Mouse (Mus musculus): ENCODE results near the gene Trim46. TPM values are rescaled to one million over a fixed set of nuclear protein-coding genes. Genes with fewer than 3 reads are reported as not detected.
A peak's percentile ranks its signal among the peaks of the same experiment; 100 is the strongest.

Gene Trim46
- total and polyA plus RNA-seq, 2 experiments: 0.16 to 0.18 TPM

DNA sequence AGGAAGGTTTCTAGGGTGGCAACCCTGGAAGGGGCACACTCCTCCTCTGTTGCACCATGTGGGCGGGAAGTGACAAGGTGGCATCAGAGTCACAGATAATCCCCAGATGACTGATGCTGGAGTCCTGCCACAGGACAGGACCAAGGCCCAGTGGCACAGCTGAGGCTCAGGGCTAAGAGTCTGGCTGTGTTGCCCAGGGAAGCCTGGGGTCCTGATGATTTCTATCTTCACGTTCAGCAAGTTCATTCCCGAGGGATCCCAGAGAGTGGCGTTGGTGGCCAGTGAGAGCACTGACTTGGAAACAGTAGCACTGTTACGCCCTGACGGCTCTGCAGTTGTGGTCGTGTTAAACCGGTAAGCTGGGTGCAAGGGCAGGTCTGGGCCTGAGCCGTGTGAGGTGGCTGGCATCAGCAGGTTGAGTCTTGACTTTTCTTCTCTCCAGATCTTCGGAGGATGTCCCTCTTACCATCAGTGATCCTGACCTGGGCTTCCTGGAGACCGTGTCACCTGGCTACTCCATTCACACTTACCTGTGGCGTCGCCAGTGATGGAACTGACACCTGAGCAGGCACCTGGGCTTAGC is 37.9 kb downstream of the Trim46 start:
- H3K27me3 ChIP-seq (ENCODE audit: control insufficient read depth, insufficient read depth, low read length): no peaks in the 10 kb centered on the region
- H3K27ac ChIP-seq (replicated peaks; ENCODE audit: insufficient read depth, low read depth, low read length): no peak overlapping the region
- WGBS: 93% methylated on average over 13 of the region's 13 CpGs
- H3K4me3 ChIP-seq (ENCODE audit: insufficient read depth, low read depth, low read length): no peak overlapping the region
- H3K79me2 ChIP-seq (ENCODE audit: control insufficient read depth, insufficient read depth, low read length): peaks cover 3% of the 10 kb centered on the region; the same call in 1 of the 2 replicates
- H3K36me3 ChIP-seq (ENCODE audit: control insufficient read depth, insufficient read depth, low read length): peaks cover 12% of the 10 kb centered on the region; the same call in 1 of the 2 replicates
- DNase-seq (ENCODE audit: extremely low read depth, low read depth, low spot score): no peak
- peaks cover 3% of the 10 kb centered on the region for H3K4me1 ChIP-seq (ENCODE audit: control insufficient read depth, insufficient read depth, low read length)
- no peak overlapping the region for H3K9ac ChIP-seq (ENCODE audit: low read depth, low read length)
- TF ChIP-seq CTCF (IDR thresholded peaks at IDR 0.05; ENCODE audit: low read depth, low read length): no peak
- TF ChIP-seq POLR2A (IDR thresholded peaks at IDR 0.05; ENCODE audit: extremely low read depth, insufficient read depth, low read length): no peak

DNA sequence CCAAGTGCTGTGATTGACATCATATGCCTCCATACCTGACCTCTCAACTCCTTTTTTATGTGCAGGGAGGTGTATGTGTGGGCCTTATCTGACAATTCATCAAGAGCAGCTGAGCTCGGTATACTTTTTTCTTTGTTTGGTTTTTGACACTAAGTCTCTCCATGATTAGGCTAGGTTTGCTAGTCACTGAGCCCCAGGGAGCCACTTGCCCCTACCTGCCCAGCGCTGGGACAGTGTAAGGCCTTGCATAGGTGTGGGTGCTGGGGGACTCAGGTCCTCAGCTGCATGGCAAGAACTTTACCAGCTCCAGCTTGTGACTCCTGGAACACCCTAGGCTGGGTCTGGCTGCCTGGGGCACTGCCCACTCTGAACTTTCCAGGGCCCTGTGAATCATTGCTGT is 39.4 kb downstream of the Trim46 start:
- Histone ChIP-seq H3K4me3 (ENCODE audit: insufficient read depth, low read depth, low read length) (no peak overlapping the region), H3K27ac (replicated peaks; ENCODE audit: insufficient read depth, low read depth, low read length) (no peak overlapping the region), H3K79me2 (ENCODE audit: control insufficient read depth, insufficient read depth, low read length) (peaks cover 5% of the 10 kb centered on the region; the same call in 1 of the 2 replicates), H3K4me1 (ENCODE audit: control insufficient read depth, insufficient read depth, low read length) (peaks cover 4% of the 10 kb centered on the region), H3K27me3 (ENCODE audit: control insufficient read depth, insufficient read depth, low read length) (no peaks in the 10 kb centered on the region), H3K9ac (ENCODE audit: low read depth, low read length) (no peak overlapping the region), H3K36me3 (ENCODE audit: control insufficient read depth, insufficient read depth, low read length) (peaks cover 12% of the 10 kb centered on the region; the same call in 1 of the 2 replicates)
- WGBS: 87% methylated on average over 2 of the region's 2 CpGs
- no peak for DNase-seq (ENCODE audit: extremely low read depth, low read depth, low spot score)
- TF ChIP-seq CTCF (IDR thresholded peaks at IDR 0.05; ENCODE audit: low read depth, low read length): no peak
- TF ChIP-seq POLR2A (IDR thresholded peaks at IDR 0.05; ENCODE audit: extremely low read depth, insufficient read depth, low read length): no peak

DNA sequence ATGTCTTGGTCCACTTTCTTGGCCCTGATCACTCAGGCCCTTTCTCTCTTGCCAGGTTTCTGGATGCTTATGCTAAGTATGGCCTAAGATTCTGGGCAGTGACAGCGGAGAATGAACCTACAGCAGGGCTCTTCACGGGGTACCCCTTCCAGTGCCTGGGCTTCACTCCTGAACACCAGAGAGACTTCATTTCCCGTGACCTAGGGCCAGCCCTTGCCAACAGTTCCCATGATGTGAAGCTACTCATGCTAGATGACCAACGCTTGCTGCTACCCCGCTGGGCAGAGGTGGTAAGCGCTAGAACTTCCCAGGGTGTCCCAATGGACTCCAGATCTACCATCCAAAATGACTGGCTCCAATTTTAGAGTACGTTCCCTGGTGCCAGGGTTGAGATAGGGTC is 40.0 kb downstream of the Trim46 start:
- no peaks in the 10 kb centered on the region for H3K27me3 ChIP-seq (ENCODE audit: control insufficient read depth, insufficient read depth, low read length)
- H3K9ac ChIP-seq (ENCODE audit: low read depth, low read length): no peak overlapping the region
- H3K79me2 ChIP-seq (ENCODE audit: control insufficient read depth, insufficient read depth, low read length): peaks cover 5% of the 10 kb centered on the region; the same call in 1 of the 2 replicates
- no peak overlapping the region for H3K4me3 ChIP-seq (ENCODE audit: insufficient read depth, low read depth, low read length)
- H3K4me1 ChIP-seq (ENCODE audit: control insufficient read depth, insufficient read depth, low read length): peaks cover 4% of the 10 kb centered on the region
- DNase-seq (ENCODE audit: extremely low read depth, low read depth, low spot score): no peak
- TF ChIP-seq POLR2A (IDR thresholded peaks at IDR 0.05; ENCODE audit: extremely low read depth, insufficient read depth, low read length) (no peak), CTCF (IDR thresholded peaks at IDR 0.05; ENCODE audit: low read depth, low read length) (no peak)
- H3K27ac ChIP-seq (replicated peaks; ENCODE audit: insufficient read depth, low read depth, low read length): no peak overlapping the region
- 96% methylated on average over 7 of the region's 7 CpGs for whole genome bisulfite sequencing
- peaks cover 12% of the 10 kb centered on the region; the same call in 1 of the 2 replicates for H3K36me3 ChIP-seq (ENCODE audit: control insufficient read depth, insufficient read depth, low read length)

DNA sequence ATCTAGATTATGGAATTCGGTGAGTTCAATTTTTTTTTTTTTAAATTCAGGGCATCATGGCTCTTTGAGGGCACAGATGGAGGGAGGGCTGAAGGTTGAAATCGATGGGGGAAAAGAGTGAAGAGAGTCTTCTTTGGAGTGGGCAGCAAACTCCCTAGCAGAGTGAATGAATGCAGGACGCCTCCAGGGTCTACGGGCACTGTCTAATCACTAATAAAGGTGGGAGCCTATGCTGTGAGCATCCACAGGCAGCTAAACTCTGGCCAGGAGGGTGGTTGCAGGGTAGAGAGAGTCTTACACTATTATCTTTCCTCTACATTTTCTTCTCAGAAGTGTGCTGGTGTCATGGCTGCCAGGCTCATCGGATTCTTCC is 43.0 kb downstream of the Trim46 start:
- DNase-seq (ENCODE audit: extremely low read depth, low read depth, low spot score): no peak
- H3K27ac ChIP-seq (replicated peaks; ENCODE audit: insufficient read depth, low read depth, low read length): peak overlapping the region; percentile 38
- H3K36me3 ChIP-seq (ENCODE audit: control insufficient read depth, insufficient read depth, low read length): peaks cover 10% of the 10 kb centered on the region; the same call in 1 of the 2 replicates
- peak overlapping the region; percentile 55 for H3K4me3 ChIP-seq (ENCODE audit: insufficient read depth, low read depth, low read length)
- H3K79me2 ChIP-seq (ENCODE audit: control insufficient read depth, insufficient read depth, low read length): peaks cover 5% of the 10 kb centered on the region; the same call in 1 of the 2 replicates
- peak overlapping the region; percentile 69 for H3K9ac ChIP-seq (ENCODE audit: low read depth, low read length)
- no peaks in the 10 kb centered on the region for H3K27me3 ChIP-seq (ENCODE audit: control insufficient read depth, insufficient read depth, low read length)
- no peak for TF ChIP-seq CTCF (IDR thresholded peaks at IDR 0.05; ENCODE audit: low read depth, low read length)
- TF ChIP-seq POLR2A (IDR thresholded peaks at IDR 0.05; ENCODE audit: extremely low read depth, insufficient read depth, low read length): no peak
- 30% methylated on average over 5 of the region's 5 CpGs for WGBS
- H3K4me1 ChIP-seq (ENCODE audit: control insufficient read depth, insufficient read depth, low read length): peaks cover 4% of the 10 kb centered on the region

DNA sequence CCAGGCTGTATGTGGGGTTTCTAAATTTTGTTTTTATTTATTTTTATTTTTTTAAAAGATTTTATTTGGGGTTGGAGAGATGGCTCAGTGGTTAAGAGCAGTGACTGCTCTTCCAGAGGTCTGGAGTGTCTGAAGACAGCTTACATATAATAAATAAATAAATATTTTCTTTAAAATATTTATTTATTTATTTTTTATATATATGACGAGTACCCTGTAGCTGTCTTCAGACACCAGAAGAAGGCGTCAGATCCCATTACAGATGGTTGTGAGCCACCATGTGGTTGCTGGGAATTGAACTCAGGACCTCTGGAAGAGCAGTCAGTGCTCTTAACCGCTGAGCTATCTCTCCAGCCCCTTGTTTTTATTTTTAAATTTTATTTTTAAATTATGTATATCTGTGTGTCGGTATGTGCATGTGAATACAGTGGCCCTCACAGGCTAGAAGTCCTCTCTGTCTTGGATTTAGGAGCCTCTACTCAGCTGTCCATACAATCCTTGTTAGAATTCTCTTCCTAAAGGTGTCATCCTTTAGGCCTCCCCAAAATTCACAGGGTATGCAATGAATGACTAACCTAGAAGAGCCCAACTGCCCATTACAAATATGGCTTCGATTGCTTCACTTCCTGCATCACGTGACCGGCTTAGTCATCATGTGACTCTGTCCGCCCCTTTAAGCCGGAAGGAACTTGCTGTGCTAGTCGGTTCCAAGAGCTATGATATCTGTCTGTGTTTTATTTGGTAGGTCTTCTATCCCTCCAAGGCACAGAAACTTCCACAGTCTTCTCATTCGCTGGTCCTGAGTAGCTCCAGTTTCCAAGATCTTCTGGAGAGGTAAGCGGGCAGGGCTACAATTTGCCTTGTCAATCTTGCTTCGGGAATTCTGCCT is 43.6 kb downstream of the Trim46 start, which contains the start of gene Gba:
TSS of gene Gba (plus strand) at position 676 of the 889 bp plus-strand sequence.
- Histone ChIP-seq H3K79me2 (ENCODE audit: control insufficient read depth, insufficient read depth, low read length) (peaks cover 5% of the 10 kb centered on the region; the same call in 1 of the 2 replicates), H3K27me3 (ENCODE audit: control insufficient read depth, insufficient read depth, low read length) (no peaks in the 10 kb centered on the region), H3K27ac (replicated peaks; ENCODE audit: insufficient read depth, low read depth, low read length) (peak within 1 kb of the TSS; percentile 38), H3K4me1 (ENCODE audit: control insufficient read depth, insufficient read depth, low read length) (peaks cover 4% of the 10 kb centered on the region), H3K36me3 (ENCODE audit: control insufficient read depth, insufficient read depth, low read length) (peaks cover 8% of the 10 kb centered on the region; the same call in 1 of the 2 replicates), H3K9ac (ENCODE audit: low read depth, low read length) (peak within 1 kb of the TSS; percentile 69), H3K4me3 (ENCODE audit: insufficient read depth, low read depth, low read length) (peak within 1 kb of the TSS; percentile 55)
- TF ChIP-seq POLR2A (IDR thresholded peaks at IDR 0.05; ENCODE audit: extremely low read depth, insufficient read depth, low read length) (no peak), CTCF (IDR thresholded peaks at IDR 0.05; ENCODE audit: low read depth, low read length) (no peak)
- 23% methylated on average over 13 of the region's 13 CpGs for WGBS
- peak; percentile 85 for DNase-seq (ENCODE audit: extremely low read depth, low read depth, low spot score)

Measured in liver, adult 2 months (tissue).